Mouse (Mus musculus): ENCODE measurements around the gene Atp6v0e2.

Atp6v0e2 gene

GRCm38 (mm10) chr6:48540721-48541120 is 3.3 kb downstream of the Atp6v0e2 start:
- no peak for DNase-seq (ENCODE audit: low spot score)

- DNase-seq (ENCODE audit: low spot score), result no peak
Measured at GRCm38 (mm10) chr6:48541560-48542450, 4.4 kb downstream of the Atp6v0e2 start.

GRCm38 (mm10) chr6:48542631-48543030 is 5.2 kb downstream of the Atp6v0e2 start:
- DNase-seq (ENCODE audit: low spot score), result no peak

GRCm38 (mm10) chr6:48545251-48545650 is 7.8 kb downstream of the Atp6v0e2 start:
- DNase-seq (ENCODE audit: low spot score), result no peak

GRCm38 (mm10) chr6:48546271-48546670 is 8.9 kb downstream of the Atp6v0e2 start:
- DNase-seq (ENCODE audit: low spot score), result no peak

GRCm38 (mm10) chr6:48546858-48547257 is 9.4 kb downstream of the Atp6v0e2 start:
- DNase-seq (ENCODE audit: low spot score), result no peak

- no peak for DNase-seq (ENCODE audit: low spot score)
Measured at GRCm38 (mm10) chr6:48548314-48548713, 10.9 kb downstream of the Atp6v0e2 start.

- DNase-seq (ENCODE audit: low spot score), result no peak
Measured at GRCm38 (mm10) chr6:48552918-48553317, 15.5 kb downstream of the Atp6v0e2 start.

GRCm38 (mm10) chr6:48553819-48554218 is 16.4 kb downstream of the Atp6v0e2 start:
- no peak for DNase-seq (ENCODE audit: low spot score)

GRCm38 (mm10) chr6:48554280-48555103 is 17.1 kb downstream of the Atp6v0e2 start, which contains the start of gene Lrrc61:
Gene Lrrc61, plus strand, starts transcription at chr6:48554796.
- DNase-seq (ENCODE audit: low spot score), result peak; percentile 96

GRCm38 (mm10) chr6:48555104-48555890 is 17.9 kb downstream of the Atp6v0e2 start:
- peak; percentile 56 for DNase-seq (ENCODE audit: low spot score)

- DNase-seq (ENCODE audit: low spot score), result no peak
Measured at GRCm38 (mm10) chr6:48555956-48556355, 18.5 kb downstream of the Atp6v0e2 start.

GRCm38 (mm10) chr6:48565693-48566310 is 28.4 kb downstream of the Atp6v0e2 start:
- no peak for DNase-seq (ENCODE audit: low spot score)

- DNase-seq (ENCODE audit: low spot score), result no peak
Measured at GRCm38 (mm10) chr6:48566312-48566711, 28.9 kb downstream of the Atp6v0e2 start.

- DNase-seq (ENCODE audit: low spot score), result no peak
Measured at GRCm38 (mm10) chr6:48568036-48568984, 30.9 kb downstream of the Atp6v0e2 start.

- DNase-seq (ENCODE audit: low spot score), result no peak
Measured at GRCm38 (mm10) chr6:48569065-48569807, 31.8 kb downstream of the Atp6v0e2 start.

- DNase-seq (ENCODE audit: low spot score), result no peak
Measured at GRCm38 (mm10) chr6:48572014-48572413, 34.6 kb downstream of the Atp6v0e2 start.

- DNase-seq (ENCODE audit: low spot score), result no peak
Measured at GRCm38 (mm10) chr6:48572572-48573061, 35.2 kb downstream of the Atp6v0e2 start, which contains the start of gene Rarres2. Gene Rarres2, minus strand, starts transcription at chr6:48572789.

- DNase-seq (ENCODE audit: low spot score), result no peak
Measured at GRCm38 (mm10) chr6:48573280-48573679, 35.9 kb downstream of the Atp6v0e2 start.
